Mouse (Mus musculus): ENCODE measurements around the gene Tpst1.

- TF ChIP-seq POLR2A (IDR thresholded peaks at IDR 0.05; ENCODE audit: extremely low read depth, insufficient read depth, low read length): no peak
- TF ChIP-seq CTCF (IDR thresholded peaks at IDR 0.05; ENCODE audit: extremely low read depth, insufficient read depth, low read length): no peak
These were observed 68.9 kb downstream of the Tpst1 start for GRCm38 (mm10) chr5:130142041-130142440.

Data from cortical plate, adult 2 months (tissue).